Mouse (Mus musculus) lung, postnatal 0 days (tissue): Measurements from ENCODE around the gene Slc17a4. TPM values are rescaled to one million over a fixed set of nuclear protein-coding genes. Genes with fewer than 3 reads are reported as not detected.

Source experiments
- ATAC-seq: fragments of 200-750 bp; cut with Nextera tagmentation; 2 replicates; pipeline ENCODE4 v1.8.0; 2017; ENCODE audit warnings: moderate library complexity
- DNase-seq: peaks from one replicate; pipeline ENCODE4 v3.0.0-alpha.2; 2016; ENCODE audit warnings: low spot score
- H3K27ac ChIP-seq: fragments of 300-500 bp; sonication (generic); 2 replicates; pipeline ENCODE4 v1.5.1; 2014; ENCODE audit warnings: antibody characterized with exemption, mild to moderate bottlenecking, low read length, mixed read lengths
- H3K27me3 ChIP-seq: fragments of 300-500 bp; sonication (generic); replicated peaks from 2 replicates; pipeline ENCODE4 v1.6.1; 2014; ENCODE audit warnings: low read length, mixed read lengths; ENCODE audit not compliant: insufficient read depth
- H3K36me3 ChIP-seq: fragments of 300-500 bp; sonication (generic); 2 replicates; pipeline ENCODE4 v1.6.1; 2014; ENCODE audit warnings: low read length, mixed read lengths; ENCODE audit not compliant: insufficient read depth
- H3K4me1 ChIP-seq: fragments of 300-500 bp; sonication (generic); 2 replicates; pipeline ENCODE4 v1.6.1; 2014; ENCODE audit warnings: antibody characterized with exemption, low read depth, low read length, mixed read lengths; ENCODE audit not compliant: insufficient read depth
- H3K4me2 ChIP-seq: fragments of 300-500 bp; sonication (generic); replicated peaks from 2 replicates; pipeline ENCODE4 v1.6.1; 2014; ENCODE audit warnings: low read depth, mild to moderate bottlenecking, low read length, moderate library complexity, mixed read lengths
- H3K4me3 ChIP-seq: fragments of 300-500 bp; sonication (generic); 2 replicates; pipeline ENCODE4 v1.5.1; 2014; ENCODE audit warnings: low read depth, low read length
- H3K9ac ChIP-seq: fragments of 300-500 bp; sonication (generic); replicated peaks from 2 replicates; pipeline ENCODE4 v1.6.1; 2014; ENCODE audit warnings: low read depth, mild to moderate bottlenecking
- H3K9me3 ChIP-seq: fragments of 300-500 bp; sonication (generic); 2 replicates; pipeline ENCODE4 v1.6.1; 2016; ENCODE audit warnings: low read length, mixed read lengths
- CTCF ChIP-seq: IDR thresholded peaks from 2 replicates; pipeline ENCODE4 v1.5.1; 2016; ENCODE audit warnings: antibody characterized with exemption, mild to moderate bottlenecking
- EP300 ChIP-seq: IDR thresholded peaks from 2 replicates; pipeline ENCODE4 v1.6.1; 2016; ENCODE audit warnings: antibody characterized with exemption, mild to moderate bottlenecking, control low read depth
- WGBS: fragments of 180-500 bp; shearing (Covaris S2); extraction: QIAGEN DNeasy Blood & Tissue Kit; methylation state at CpG from one replicate; pipeline ENCODE4 v1.1.7; 2014; 5-methylcytosine and 5-hydroxymethylcytosine counted together
- polyA plus RNA-seq: library from polyadenylated mRNA; unstranded; fragments of >200 nt; fragmentation: Nextera tagmentation; extraction: Ambion mirVana; gene quantifications from 2 replicates; pipeline ENCODE4 v1.2.1, GENCODE M21; 2015

Slc17a4 gene
- polyA plus RNA-seq, 1 experiment from 2014 or later: not detected

DNA sequence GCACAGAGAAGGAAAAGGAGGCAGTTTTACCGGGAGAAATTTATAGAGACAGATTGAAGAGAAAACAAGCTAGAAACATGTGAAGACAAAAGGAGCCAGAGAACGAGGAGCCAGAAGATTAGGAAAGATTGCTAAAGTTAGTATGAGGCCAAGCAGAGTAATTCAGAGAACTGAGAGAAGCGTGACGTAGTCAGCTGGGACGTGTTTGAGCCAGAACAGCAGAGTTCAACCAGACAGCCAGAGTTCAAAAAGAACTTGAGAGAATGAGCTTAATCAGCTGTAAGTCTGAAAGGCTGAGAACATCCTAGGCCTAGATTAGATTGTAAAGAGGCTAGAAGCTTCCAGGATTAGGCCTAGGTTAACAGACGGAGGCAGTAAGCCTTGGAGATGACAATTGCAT lies 25.5 kb upstream of the Slc17a4 start:
- Histone ChIP-seq H3K9me3 (no peaks in the 10 kb centered on the region), H3K9ac (no peak overlapping the region), H3K27ac (no peak overlapping the region), H3K4me1 (no peaks in the 10 kb centered on the region), H3K4me2 (no peak overlapping the region), H3K4me3 (no peak overlapping the region), H3K27me3 (no peaks in the 10 kb centered on the region), H3K36me3 (no peaks in the 10 kb centered on the region)
- TF ChIP-seq CTCF (no peak), EP300 (no peak)
- ATAC-seq (peak; percentile 78), DNase-seq (peak; percentile 80)
- 55% methylated on average over 6 of the region's 6 CpGs for WGBS

DNA sequence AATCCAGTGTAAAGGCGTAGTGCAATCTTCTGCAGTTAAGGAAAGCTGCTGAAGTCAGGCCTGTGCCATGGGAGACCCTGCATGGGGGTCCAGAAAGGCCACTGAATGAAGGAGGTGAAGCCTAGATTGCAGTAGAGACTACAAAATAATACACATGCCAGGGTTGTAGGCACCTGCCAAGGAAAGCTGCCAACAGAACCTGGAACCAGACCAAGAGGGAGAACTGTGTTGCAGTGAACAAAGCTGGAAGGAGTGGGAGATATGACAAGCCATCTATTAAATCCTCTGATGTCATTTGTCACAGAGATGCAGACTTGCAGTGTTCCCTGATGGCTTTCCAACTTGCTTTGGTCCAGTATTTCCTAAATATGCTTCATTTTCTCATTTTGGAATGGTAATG lies 23.9 kb upstream of the Slc17a4 start:
- H3K9ac ChIP-seq: no peak overlapping the region
- no peaks in the 10 kb centered on the region for H3K36me3 ChIP-seq
- DNase-seq (no peak), ATAC-seq (no peak)
- H3K4me3 ChIP-seq: no peak overlapping the region
- no peak for TF ChIP-seq EP300
- no peak overlapping the region for H3K4me2 ChIP-seq
- WGBS: 90% methylated on average over 1 of the region's 1 CpGs
- H3K27ac ChIP-seq: no peak overlapping the region
- no peaks in the 10 kb centered on the region for H3K9me3 ChIP-seq
- no peaks in the 10 kb centered on the region for H3K4me1 ChIP-seq
- no peaks in the 10 kb centered on the region for H3K27me3 ChIP-seq

DNA sequence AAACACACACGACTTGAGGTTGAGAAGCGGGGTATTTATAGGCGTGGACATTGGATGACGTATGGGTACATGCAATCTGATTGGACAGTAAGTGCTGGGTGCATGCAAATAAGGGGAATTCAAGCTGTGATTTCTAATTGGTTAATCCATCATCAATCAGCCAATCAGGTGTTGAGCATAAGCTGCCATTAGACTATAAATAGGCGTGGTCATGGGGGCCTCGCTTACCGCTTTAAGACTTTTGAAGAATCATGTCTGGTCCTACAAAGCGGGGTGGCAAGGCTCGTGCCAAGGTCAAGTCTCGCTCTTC lies 19.4 kb upstream of the Slc17a4 start, which contains the start of gene Hist1h2aa:
Hist1h2aa (plus strand) TSS at position 252 of the 310 bp plus-strand sequence.
- DNase-seq (no peak), ATAC-seq (no peak)
- H3K4me3 ChIP-seq: no peak within 1 kb of the TSS
- H3K9me3 ChIP-seq: no peaks in the 10 kb centered on the region
- H3K9ac ChIP-seq: no peak within 1 kb of the TSS
- WGBS: 90% methylated on average over 10 of the region's 10 CpGs
- no peak within 1 kb of the TSS for H3K4me2 ChIP-seq
- no peaks in the 10 kb centered on the region for H3K4me1 ChIP-seq
- H3K27ac ChIP-seq: no peak within 1 kb of the TSS
- no peak for TF ChIP-seq EP300
- no peak for TF ChIP-seq CTCF
- no peaks in the 10 kb centered on the region for H3K36me3 ChIP-seq
- no peaks in the 10 kb centered on the region for H3K27me3 ChIP-seq

DNA sequence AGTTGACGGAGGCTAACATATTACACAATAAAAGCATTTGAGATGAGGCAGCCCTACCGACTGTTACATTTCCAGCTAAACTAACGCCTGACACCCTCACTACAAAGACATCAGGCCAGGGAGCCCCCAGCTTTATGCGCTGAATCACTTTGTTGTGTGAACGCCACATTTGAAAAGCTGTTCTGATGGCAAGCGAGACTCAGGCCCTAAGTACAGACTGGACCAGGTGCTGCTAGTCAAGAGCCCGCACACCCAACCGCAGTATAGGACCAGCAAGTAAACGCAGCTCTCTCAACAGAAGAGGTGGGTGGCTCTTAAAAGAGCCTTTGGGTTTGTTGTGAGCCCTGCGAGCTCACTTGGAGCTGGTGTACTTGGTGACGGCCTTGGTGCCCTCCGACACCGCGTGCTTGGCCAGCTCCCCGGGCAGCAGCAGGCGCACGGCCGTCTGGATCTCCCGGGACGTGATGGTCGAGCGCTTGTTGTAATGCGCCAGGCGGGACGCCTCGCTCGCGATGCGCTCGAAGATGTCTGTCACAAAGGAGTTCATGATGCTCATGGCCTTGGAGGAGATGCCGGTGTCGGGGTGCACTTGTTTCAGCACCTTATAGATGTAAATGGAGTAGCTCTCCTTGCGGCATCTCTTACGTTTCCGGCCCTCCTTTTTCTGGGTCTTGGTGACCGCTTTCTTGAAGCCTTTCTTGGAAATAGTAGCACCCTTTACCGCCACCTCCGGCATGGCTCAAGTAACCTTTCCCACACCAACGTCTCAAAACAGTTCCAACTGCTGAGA lies 18.8 kb upstream of the Slc17a4 start, which contains the start of gene Hist1h2ba:
Hist1h2ba (minus strand) TSS at position 736 of the 790 bp plus-strand sequence.
- H3K9ac ChIP-seq: no peak within 1 kb of the TSS
- TF ChIP-seq CTCF (no peak), EP300 (no peak)
- no peak within 1 kb of the TSS for H3K4me2 ChIP-seq
- no peaks in the 10 kb centered on the region for H3K36me3 ChIP-seq
- H3K9me3 ChIP-seq: no peaks in the 10 kb centered on the region
- H3K27me3 ChIP-seq: no peaks in the 10 kb centered on the region
- WGBS: 90% methylated on average over 33 of the region's 39 CpGs
- no peak for DNase-seq
- ATAC-seq: no peak
- H3K4me3 ChIP-seq: no peak within 1 kb of the TSS
- H3K27ac ChIP-seq: no peak within 1 kb of the TSS
- no peaks in the 10 kb centered on the region for H3K4me1 ChIP-seq

DNA sequence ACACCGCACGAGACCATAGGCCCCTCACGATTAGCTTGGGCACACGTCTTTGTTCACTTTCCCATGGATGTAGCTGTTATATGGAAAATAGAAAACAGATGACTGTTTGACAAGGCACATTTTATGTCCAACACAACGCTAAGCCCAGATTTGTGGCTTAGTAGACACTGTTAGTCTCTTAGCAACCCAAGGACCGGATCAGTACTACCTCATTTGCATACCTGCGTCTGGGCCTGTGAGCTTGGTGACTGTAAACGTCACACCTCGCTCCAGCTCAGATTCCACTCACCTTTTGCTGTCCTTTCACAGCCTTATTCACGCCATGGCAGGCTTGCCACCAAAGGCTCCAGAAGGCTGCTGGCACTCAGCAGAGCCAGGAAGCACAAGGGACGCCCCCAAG lies 16.1 kb upstream of the Slc17a4 start:
- TF ChIP-seq CTCF: 0 out of 2 replicates have a peak, but pooled peaks have one; percentile 1
- no peak for TF ChIP-seq EP300
- peak; percentile 61 for ATAC-seq
- Histone ChIP-seq H3K9me3 (no peaks in the 10 kb centered on the region), H3K36me3 (no peaks in the 10 kb centered on the region), H3K4me1 (no peaks in the 10 kb centered on the region; the same call in 1 of the 2 replicates), H3K27me3 (no peaks in the 10 kb centered on the region), H3K4me3 (no peak overlapping the region), H3K9ac (no peak overlapping the region), H3K27ac (no peak overlapping the region), H3K4me2 (peak overlapping the region; percentile 19; the same call in 1 of the 2 replicates)
- WGBS: 63% methylated on average over 11 of the region's 11 CpGs
- DNase-seq: peak; percentile 36

DNA sequence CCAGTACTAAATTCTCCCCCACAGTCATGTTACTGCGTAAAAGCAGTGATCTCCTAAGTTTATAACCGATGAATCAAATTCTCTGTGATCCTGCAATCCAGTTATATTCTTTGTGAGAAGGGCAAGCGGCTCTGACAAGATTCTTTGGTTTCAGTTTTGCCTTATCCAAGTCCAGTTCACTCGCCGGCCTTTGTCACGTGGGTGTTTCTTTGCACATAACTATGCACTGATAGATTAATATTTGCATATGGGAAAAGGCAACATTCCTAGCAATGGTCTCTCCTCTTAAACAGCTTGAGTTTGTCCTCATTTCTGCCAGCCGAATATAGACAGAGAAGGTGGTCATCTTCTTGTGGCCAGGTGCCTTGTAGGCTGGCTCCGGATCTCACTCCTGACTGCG lies 15.7 kb upstream of the Slc17a4 start:
- ATAC-seq: no peak
- Histone ChIP-seq H3K4me1 (no peaks in the 10 kb centered on the region; the same call in 1 of the 2 replicates), H3K36me3 (no peaks in the 10 kb centered on the region), H3K9me3 (no peaks in the 10 kb centered on the region), H3K4me3 (no peak overlapping the region), H3K27me3 (no peaks in the 10 kb centered on the region), H3K27ac (no peak overlapping the region), H3K4me2 (peak overlapping the region; percentile 19; the same call in 1 of the 2 replicates), H3K9ac (no peak overlapping the region)
- no peak for DNase-seq
- WGBS: 68% methylated on average over 9 of the region's 9 CpGs
- no peak for TF ChIP-seq CTCF
- TF ChIP-seq EP300: no peak
